Mouse (Mus musculus) midbrain, embryonic 12.5 days (tissue): ENCODE measurements at regions not wholly inside any gene's neighbourhood (a gene's known extent, or its start where the extent isn't known, plus 50 kb on each side); places are given as distances from the start of the nearest gene placed in this dataset.

Experiments used
- ATAC-seq: fragments of 200-750 bp; cut with Nextera tagmentation; 2 replicates; pipeline ENCODE4 v1.8.0; 2017; ENCODE audit warnings: low read depth, moderate TSS enrichment, moderate library complexity; ENCODE audit not compliant: low FRiP score
- H3K27ac ChIP-seq: fragments of 300-500 bp; sonication (generic); replicated peaks from 2 replicates; pipeline ENCODE4 v1.5.1; 2016; ENCODE audit warnings: mild to moderate bottlenecking
- H3K27me3 ChIP-seq: fragments of 300-500 bp; sonication (generic); 2 replicates; pipeline ENCODE4 v1.6.1; 2016; ENCODE audit warnings: mild to moderate bottlenecking
- H3K36me3 ChIP-seq: fragments of 300-500 bp; sonication (generic); 2 replicates; pipeline ENCODE4 v1.6.1; 2016
- H3K4me1 ChIP-seq: fragments of 300-500 bp; sonication (generic); 2 replicates; pipeline ENCODE4 v1.6.1; 2016
- H3K4me2 ChIP-seq: fragments of 300-500 bp; sonication (generic); replicated peaks from 2 replicates; pipeline ENCODE4 v1.6.1; 2016; ENCODE audit warnings: mild to moderate bottlenecking, moderate library complexity
- H3K4me3 ChIP-seq: fragments of 300-500 bp; sonication (generic); 2 replicates; pipeline ENCODE4 v1.5.1; 2016; ENCODE audit warnings: mild to moderate bottlenecking
- H3K9ac ChIP-seq: fragments of 300-500 bp; sonication (generic); replicated peaks from 2 replicates; pipeline ENCODE4 v1.6.1; 2016; ENCODE audit warnings: mild to moderate bottlenecking, moderate library complexity
- H3K9me3 ChIP-seq: fragments of 300-500 bp; sonication (generic); 2 replicates; pipeline ENCODE4 v1.6.1; 2016; ENCODE audit warnings: mild to moderate bottlenecking
- WGBS: fragments of 180-500 bp; shearing (Covaris S2); methylation state at CpG from one replicate; pipeline ENCODE4 v1.1.7; 2016; 5-methylcytosine and 5-hydroxymethylcytosine counted together

DNA sequence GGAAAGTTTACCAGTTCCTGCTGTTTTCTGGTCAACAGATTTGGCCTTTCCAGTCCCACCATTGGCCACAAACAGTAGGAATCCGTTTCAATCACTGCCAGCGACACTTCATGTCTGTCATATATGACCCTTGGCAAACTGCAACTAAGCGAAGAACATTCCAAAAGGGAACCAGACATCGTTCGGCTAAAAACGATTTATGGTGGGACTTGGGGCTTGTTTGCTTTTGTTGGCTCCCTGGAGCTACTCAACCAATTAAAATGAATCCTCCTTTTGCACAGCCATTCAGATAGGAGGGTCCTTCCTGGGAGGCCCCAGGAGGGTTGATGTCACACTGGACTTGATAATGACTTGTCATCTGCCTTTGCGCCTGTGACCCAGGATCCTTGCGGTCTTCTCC, 490.9 kb upstream of the Etaa1 start:
- Histone ChIP-seq H3K4me1 (no peaks in the 10 kb centered on the region), H3K9ac (no peak overlapping the region), H3K4me3 (no peak overlapping the region), H3K27ac (no peak overlapping the region), H3K9me3 (no peaks in the 10 kb centered on the region), H3K4me2 (no peak overlapping the region), H3K36me3 (no peaks in the 10 kb centered on the region), H3K27me3 (no peaks in the 10 kb centered on the region)
- no peak for ATAC-seq
- 78% methylated on average over 8 of the region's 8 CpGs for WGBS

DNA sequence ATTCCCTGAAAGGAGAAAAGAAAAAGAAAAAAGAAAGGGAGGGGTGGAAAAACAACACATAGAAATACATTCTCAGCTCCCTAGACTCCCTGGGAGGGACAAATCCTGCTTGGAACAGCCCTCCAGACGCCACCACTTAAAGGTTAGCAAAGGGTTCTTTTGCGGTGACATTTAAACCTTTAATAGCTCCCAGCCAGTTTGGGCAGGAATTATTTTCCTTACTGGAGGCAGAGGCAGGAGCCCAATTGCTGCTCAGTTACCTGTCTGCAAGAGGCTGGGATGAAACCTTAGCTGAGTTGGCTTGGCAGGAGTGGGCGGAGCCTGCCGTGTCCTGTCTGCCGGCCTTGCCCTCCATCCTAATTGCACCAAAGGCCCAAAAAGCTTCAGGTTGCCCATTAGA, 490.4 kb upstream of the Etaa1 start:
- Histone ChIP-seq H3K4me2 (no peak overlapping the region), H3K4me1 (no peaks in the 10 kb centered on the region)

DNA sequence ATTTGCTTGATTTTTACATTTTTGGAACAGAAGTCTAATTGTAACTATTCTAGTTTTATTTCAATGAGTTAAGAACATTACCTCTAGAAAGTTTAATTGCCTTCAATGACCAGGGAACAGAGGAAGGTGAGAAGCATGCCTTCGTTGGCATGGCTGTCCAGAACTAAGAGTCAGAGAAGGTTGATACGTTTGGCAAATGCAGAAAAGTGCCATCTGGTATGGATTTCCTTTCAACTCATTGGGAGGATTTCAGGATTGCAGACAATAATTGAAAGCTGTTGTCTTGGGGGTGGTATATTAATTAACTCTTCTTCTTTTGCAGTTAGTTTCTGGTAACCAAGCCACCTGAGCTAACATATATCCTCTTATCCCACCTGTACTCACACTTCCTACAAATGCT, 489.5 kb upstream of the Etaa1 start:
- H3K9ac ChIP-seq, result no peak overlapping the region
- no peak overlapping the region for H3K27ac ChIP-seq
- no peaks in the 10 kb centered on the region for H3K9me3 ChIP-seq
- H3K4me2 ChIP-seq, result no peak overlapping the region
- ATAC-seq, result no peak
- H3K27me3 ChIP-seq, result no peaks in the 10 kb centered on the region
- no peaks in the 10 kb centered on the region for H3K4me1 ChIP-seq
- whole genome bisulfite sequencing, result 82% methylated on average over 2 of the region's 2 CpGs
- H3K36me3 ChIP-seq, result no peaks in the 10 kb centered on the region
- no peak overlapping the region for H3K4me3 ChIP-seq

More for the DNA sequence above, 490.4 kb upstream of the Etaa1 start:
- Histone ChIP-seq H3K27ac (no peak overlapping the region), H3K9me3 (no peaks in the 10 kb centered on the region), H3K36me3 (no peaks in the 10 kb centered on the region), H3K4me3 (no peak overlapping the region), H3K27me3 (no peaks in the 10 kb centered on the region), H3K9ac (no peak overlapping the region)
- 71% methylated on average over 5 of the region's 5 CpGs for whole genome bisulfite sequencing
- no peak for ATAC-seq

DNA sequence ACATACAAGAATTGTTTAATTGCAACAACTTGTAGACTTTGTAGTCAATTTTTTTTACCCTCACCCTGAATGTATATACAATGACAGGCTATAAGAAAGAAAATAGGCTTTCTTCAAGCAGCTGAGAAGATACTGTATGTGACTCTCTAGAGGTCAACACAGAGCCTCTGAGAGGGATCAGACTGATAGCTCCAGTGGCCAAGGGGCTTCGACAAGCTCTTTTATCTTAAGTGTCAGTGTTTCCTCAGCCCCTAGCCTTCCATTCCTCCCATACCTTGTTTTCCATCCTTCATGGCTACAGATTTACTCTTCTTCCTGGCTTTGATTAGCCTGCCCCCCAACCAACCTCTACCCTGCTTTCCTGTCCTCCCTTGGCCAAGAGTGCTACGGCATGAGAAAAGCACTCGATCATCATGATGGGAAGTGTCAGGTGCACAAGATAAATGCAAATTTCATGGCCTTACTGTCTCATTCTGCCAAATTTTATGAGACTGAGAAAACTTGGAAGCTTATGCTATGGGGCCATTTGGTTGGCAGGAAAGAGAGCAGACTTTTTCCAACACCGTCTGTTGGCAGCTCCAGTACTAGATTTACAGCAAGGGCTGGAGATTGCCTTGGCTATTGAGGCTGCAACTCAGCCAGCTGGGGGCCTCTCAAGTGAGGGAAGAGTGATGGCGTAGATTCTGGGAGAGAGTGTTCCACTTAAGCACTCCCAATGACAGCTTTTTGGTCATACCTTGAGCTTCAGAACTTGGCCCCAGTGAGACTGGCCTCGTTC, 484.3 kb upstream of the Etaa1 start:
- Histone ChIP-seq H3K4me2 (no peak overlapping the region), H3K9ac (no peak overlapping the region), H3K4me3 (no peak overlapping the region), H3K27ac (no peak overlapping the region), H3K9me3 (no peaks in the 10 kb centered on the region), H3K4me1 (no peaks in the 10 kb centered on the region), H3K36me3 (no peaks in the 10 kb centered on the region), H3K27me3 (no peaks in the 10 kb centered on the region)
- no peak for ATAC-seq
- 93% methylated on average over 6 of the region's 6 CpGs for WGBS

DNA sequence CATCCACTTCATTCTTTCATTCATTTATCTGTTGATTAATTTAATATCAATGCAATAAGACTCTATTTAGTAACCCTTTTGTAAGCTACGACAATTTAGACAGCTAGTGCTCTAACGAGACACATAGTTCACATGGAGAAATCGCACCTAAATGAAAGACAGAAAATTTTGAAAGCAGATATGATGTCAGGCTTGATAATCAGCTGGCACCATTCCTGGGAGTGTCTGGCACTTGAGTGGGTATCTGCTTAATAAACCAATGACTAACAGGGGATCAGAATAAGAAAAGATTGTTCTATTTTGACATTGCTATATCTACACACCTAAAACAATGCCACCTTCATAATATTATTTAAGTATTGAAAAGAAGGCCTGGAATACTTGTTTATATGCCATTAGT, 467.4 kb upstream of the Etaa1 start:
- Histone ChIP-seq H3K27ac (no peak overlapping the region), H3K4me1 (no peaks in the 10 kb centered on the region), H3K9me3 (no peaks in the 10 kb centered on the region), H3K27me3 (no peaks in the 10 kb centered on the region), H3K9ac (no peak overlapping the region), H3K4me2 (no peak overlapping the region), H3K4me3 (no peak overlapping the region), H3K36me3 (no peaks in the 10 kb centered on the region)
- WGBS, result 92% methylated on average over 3 of the region's 3 CpGs
- ATAC-seq, result no peak

DNA sequence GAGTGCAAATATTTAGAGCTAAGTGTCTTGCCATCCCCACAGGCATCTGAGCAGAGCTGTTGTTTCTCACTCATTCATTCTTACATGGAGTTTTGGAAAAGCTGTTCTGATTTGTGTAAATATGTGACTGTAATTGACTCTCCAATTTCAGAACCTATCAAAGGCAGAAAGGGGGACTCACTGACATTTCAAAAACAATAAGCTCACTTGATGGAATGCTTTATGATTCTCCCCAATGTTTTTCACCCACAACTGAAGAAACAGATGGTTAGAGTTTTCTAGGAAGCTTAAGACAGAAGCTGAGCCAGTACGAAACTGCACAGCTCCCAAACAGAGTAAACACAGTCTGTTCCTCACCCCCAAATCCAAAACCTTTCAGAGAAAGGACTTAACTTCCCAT, 460.1 kb upstream of the Etaa1 start:
- Histone ChIP-seq H3K4me3 (no peak overlapping the region), H3K27ac (no peak overlapping the region), H3K9me3 (no peaks in the 10 kb centered on the region), H3K4me1 (no peaks in the 10 kb centered on the region), H3K36me3 (no peaks in the 10 kb centered on the region), H3K4me2 (no peak overlapping the region), H3K27me3 (no peaks in the 10 kb centered on the region), H3K9ac (no peak overlapping the region)
- 72% methylated on average over 1 of the region's 1 CpGs for WGBS
- no peak for ATAC-seq

DNA sequence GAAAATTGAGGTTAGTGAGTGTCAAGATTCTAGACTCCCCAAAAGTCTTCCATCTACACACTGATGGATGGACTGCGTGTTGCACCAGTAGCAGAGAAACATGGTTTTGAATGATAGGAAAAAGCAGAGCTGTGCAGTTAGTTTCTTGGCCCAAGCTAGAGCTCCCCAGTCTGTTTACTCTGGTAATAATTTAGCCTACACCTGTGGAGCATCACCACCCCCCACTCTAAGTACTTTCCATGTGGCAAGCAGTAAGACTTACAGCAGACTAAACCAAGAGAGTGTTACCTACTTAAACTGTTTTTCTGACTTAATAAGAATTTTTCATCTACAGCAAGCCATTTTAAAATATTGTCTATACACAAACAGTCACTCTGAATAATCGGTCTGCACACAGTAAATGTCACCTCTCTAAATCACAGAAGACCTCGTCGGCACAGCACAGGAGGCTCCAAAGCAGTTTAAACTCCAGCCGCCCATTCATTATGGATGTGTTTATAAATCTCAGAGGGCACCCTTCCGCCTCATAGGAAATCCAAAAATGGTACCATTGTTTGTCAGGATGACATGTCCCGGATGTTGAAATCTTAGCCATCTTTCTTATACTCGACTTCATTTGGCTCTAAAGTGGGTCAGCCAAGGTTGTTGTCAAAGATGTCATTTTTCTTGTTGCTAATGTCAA, 454.5 kb upstream of the Etaa1 start:
- no peak for ATAC-seq
- Histone ChIP-seq H3K4me3 (no peak overlapping the region), H3K9me3 (no peaks in the 10 kb centered on the region), H3K27me3 (no peaks in the 10 kb centered on the region), H3K36me3 (no peaks in the 10 kb centered on the region), H3K9ac (no peak overlapping the region), H3K4me1 (no peaks in the 10 kb centered on the region), H3K27ac (no peak overlapping the region), H3K4me2 (no peak overlapping the region)
- 87% methylated on average over 8 of the region's 8 CpGs for WGBS

- ATAC-seq, result no peak
- 68% methylated on average over 4 of the region's 4 CpGs for whole genome bisulfite sequencing
These were observed 445.9 kb upstream of the Etaa1 start for GRCm38 (mm10) chr11:18399561-18399960.

GRCm38 (mm10) chr11:18396397-18396796, 442.7 kb upstream of the Etaa1 start:
- no peaks in the 10 kb centered on the region for H3K27me3 ChIP-seq
- H3K4me1 ChIP-seq, result no peaks in the 10 kb centered on the region
- no peaks in the 10 kb centered on the region for H3K9me3 ChIP-seq
- no peaks in the 10 kb centered on the region for H3K36me3 ChIP-seq
- H3K27ac ChIP-seq, result no peak overlapping the region
- H3K4me3 ChIP-seq, result no peak overlapping the region
- H3K4me2 ChIP-seq, result no peak overlapping the region
- ATAC-seq, result no peak
- WGBS, result 81% methylated on average over 6 of the region's 6 CpGs
- H3K9ac ChIP-seq, result no peak overlapping the region

More at GRCm38 (mm10) chr11:18399561-18399960, 445.9 kb upstream of the Etaa1 start:
- H3K27ac ChIP-seq, result no peak overlapping the region
- no peak overlapping the region for H3K4me2 ChIP-seq
- H3K27me3 ChIP-seq, result no peaks in the 10 kb centered on the region
- H3K4me3 ChIP-seq, result no peak overlapping the region
- no peaks in the 10 kb centered on the region for H3K9me3 ChIP-seq
- H3K4me1 ChIP-seq, result no peaks in the 10 kb centered on the region
- H3K9ac ChIP-seq, result no peak overlapping the region
- H3K36me3 ChIP-seq, result no peaks in the 10 kb centered on the region

- no peak overlapping the region for H3K9ac ChIP-seq
- no peak for ATAC-seq
- H3K36me3 ChIP-seq, result no peaks in the 10 kb centered on the region
- no peaks in the 10 kb centered on the region for H3K9me3 ChIP-seq
- H3K4me1 ChIP-seq, result no peaks in the 10 kb centered on the region
- 91% methylated on average over 4 of the region's 4 CpGs for WGBS
- no peak overlapping the region for H3K4me2 ChIP-seq
- no peak overlapping the region for H3K4me3 ChIP-seq
- H3K27ac ChIP-seq, result no peak overlapping the region
- H3K27me3 ChIP-seq, result no peaks in the 10 kb centered on the region
These were observed 442.0 kb upstream of the Etaa1 start for GRCm38 (mm10) chr11:18395631-18396030.

- Histone ChIP-seq H3K27ac (no peak overlapping the region), H3K4me2 (no peak overlapping the region), H3K27me3 (no peaks in the 10 kb centered on the region), H3K9ac (no peak overlapping the region), H3K4me3 (no peak overlapping the region), H3K4me1 (0 out of 2 replicates have a peak, but pooled peaks cover 4% of the 10 kb centered on the region), H3K36me3 (no peaks in the 10 kb centered on the region), H3K9me3 (no peaks in the 10 kb centered on the region)
- no peak for ATAC-seq
- WGBS, result 88% methylated on average over 6 of the region's 6 CpGs
These were observed 419.2 kb upstream of the Etaa1 start for GRCm38 (mm10) chr11:18372813-18373332.

GRCm38 (mm10) chr11:18371304-18371703, 417.6 kb upstream of the Etaa1 start:
- H3K27ac ChIP-seq, result no peak overlapping the region
- no peak overlapping the region for H3K4me2 ChIP-seq
- no peak overlapping the region for H3K9ac ChIP-seq
- H3K36me3 ChIP-seq, result no peaks in the 10 kb centered on the region
- no peaks in the 10 kb centered on the region for H3K9me3 ChIP-seq
- H3K4me1 ChIP-seq, result 0 out of 2 replicates have a peak, but pooled peaks cover 4% of the 10 kb centered on the region
- no peak overlapping the region for H3K4me3 ChIP-seq
- ATAC-seq, result no peak
- no peaks in the 10 kb centered on the region for H3K27me3 ChIP-seq
- 10% methylated on average over 3 of the region's 3 CpGs for WGBS
